Mouse (Mus musculus) liver (tissue): ENCODE measurements around the gene Rabac1.
A peak's percentile ranks its signal among the peaks of the same experiment; 100 is the strongest.

ENCODE experiments used
- DNase-seq: peaks from one replicate; pipeline ENCODE4 v3.0.0-alpha.2; 2020; ENCODE audit warnings: mixed read lengths

Gene Rabac1

GRCm38 (mm10) chr7:24978781-24979180, 6.2 kb upstream of the Rabac1 start:
- peak; percentile 38 for DNase-seq

GRCm38 (mm10) chr7:24974893-24975595, 2.5 kb upstream of the Rabac1 start:
- DNase-seq, result peak; percentile 31

- no peak for DNase-seq
Measured at GRCm38 (mm10) chr7:24973902-24974301, 1.3 kb upstream of the Rabac1 start.

- no peak for DNase-seq
Measured at GRCm38 (mm10) chr7:24973208-24973607, 654 bp upstream of the Rabac1 start.

GRCm38 (mm10) chr7:24971261-24971971, 1.1 kb downstream of the Rabac1 start:
- DNase-seq, result peak; percentile 60

- DNase-seq, result no peak
Measured at GRCm38 (mm10) chr7:24970341-24970740, 2.2 kb downstream of the Rabac1 start.

GRCm38 (mm10) chr7:24969805-24970204, 2.7 kb downstream of the Rabac1 start:
- DNase-seq, result no peak

- DNase-seq, result no peak
Measured at GRCm38 (mm10) chr7:24968463-24968862, 4.1 kb downstream of the Rabac1 start.

GRCm38 (mm10) chr7:24967966-24968365, 4.6 kb downstream of the Rabac1 start:
- DNase-seq, result no peak

- peak; percentile 70 for DNase-seq
Measured at GRCm38 (mm10) chr7:24964897-24965535, 7.5 kb downstream of the Rabac1 start.

- DNase-seq, result no peak
Measured at GRCm38 (mm10) chr7:24964288-24964687, 8.3 kb downstream of the Rabac1 start.

GRCm38 (mm10) chr7:24955226-24955625, 17.3 kb downstream of the Rabac1 start:
- no peak for DNase-seq

- DNase-seq, result peak; percentile 12
Measured at GRCm38 (mm10) chr7:24954450-24954849, 18.1 kb downstream of the Rabac1 start.

- DNase-seq, result no peak
Measured at GRCm38 (mm10) chr7:24953966-24954365, 18.6 kb downstream of the Rabac1 start.

- peak; percentile 74 for DNase-seq
Measured at GRCm38 (mm10) chr7:24949958-24950623, 22.5 kb downstream of the Rabac1 start.

GRCm38 (mm10) chr7:24948774-24949173, 23.8 kb downstream of the Rabac1 start:
- no peak for DNase-seq

- no peak for DNase-seq
Measured at GRCm38 (mm10) chr7:24947316-24948048, 25.1 kb downstream of the Rabac1 start.

GRCm38 (mm10) chr7:24944257-24944950, 28.1 kb downstream of the Rabac1 start, which contains the start of gene Gm4881:
Gene Gm4881, minus strand, starts transcription at chr7:24944494.
- DNase-seq, result no peak

- DNase-seq, result no peak
Measured at GRCm38 (mm10) chr7:24943641-24944040, 28.9 kb downstream of the Rabac1 start.

- DNase-seq, result no peak
Measured at GRCm38 (mm10) chr7:24931651-24932050, 40.9 kb downstream of the Rabac1 start.

GRCm38 (mm10) chr7:24930475-24930874, 42.1 kb downstream of the Rabac1 start:
- DNase-seq, result no peak
